Mouse (Mus musculus) forebrain, postnatal 0 days (tissue): ENCODE measurements at regions not wholly inside any gene's neighbourhood (a gene's known extent, or its start where the extent isn't known, plus 50 kb on each side); places are given as distances from the start of the nearest gene placed in this dataset.

Experiments
- ATAC-seq: fragments of 200-750 bp; cut with Nextera tagmentation; 2 replicates; pipeline ENCODE4 v1.8.0; 2017; ENCODE audit warnings: mild to moderate bottlenecking, moderate library complexity
- DNase-seq: peaks from one replicate; pipeline ENCODE4 v3.0.0-alpha.2; 2015
- H3K27ac ChIP-seq: fragments of 300-500 bp; sonication (generic); 2 replicates; pipeline ENCODE4 v1.5.1; 2014; ENCODE audit warnings: low read depth, mild to moderate bottlenecking, antibody characterized with exemption, low read length, moderate library complexity, mixed read lengths
- H3K27me3 ChIP-seq: fragments of 300-500 bp; sonication (generic); 2 replicates; pipeline ENCODE4 v1.6.1; 2014; ENCODE audit warnings: mild to moderate bottlenecking, low read length, mixed read lengths; ENCODE audit not compliant: insufficient read depth
- H3K36me3 ChIP-seq: fragments of 300-500 bp; sonication (generic); 2 replicates; pipeline ENCODE4 v1.6.1; 2014; ENCODE audit warnings: mild to moderate bottlenecking, moderate library complexity; ENCODE audit not compliant: insufficient read depth
- H3K4me1 ChIP-seq: fragments of 300-500 bp; sonication (generic); 2 replicates; pipeline ENCODE4 v1.6.1; 2014; ENCODE audit warnings: antibody characterized with exemption; ENCODE audit not compliant: insufficient read depth
- H3K4me2 ChIP-seq: fragments of 300-500 bp; sonication (generic); 2 replicates; pipeline ENCODE4 v1.6.1; 2014; ENCODE audit warnings: low read depth, mild to moderate bottlenecking, moderate library complexity
- H3K4me3 ChIP-seq: fragments of 300-500 bp; sonication (generic); 2 replicates; pipeline ENCODE4 v1.5.1; 2014; ENCODE audit warnings: low read depth, low read length, mixed read lengths
- H3K9ac ChIP-seq: fragments of 300-500 bp; sonication (generic); 2 replicates; pipeline ENCODE4 v1.6.1; 2014; ENCODE audit warnings: mild to moderate bottlenecking
- H3K9me3 ChIP-seq: fragments of 300-500 bp; sonication (generic); 2 replicates; pipeline ENCODE4 v1.6.1; 2016; ENCODE audit warnings: low read length
- CTCF ChIP-seq: sonication (generic); IDR thresholded peaks from 2 replicates; pipeline ENCODE4 v1.5.1; 2016; ENCODE audit warnings: antibody characterized with exemption, control low read depth, low read depth
- WGBS: fragments of 180-500 bp; shearing (Covaris S2); extraction: QIAGEN DNeasy Blood & Tissue Kit; methylation state at CpG from one replicate; pipeline ENCODE4 v1.1.7; 2014; 5-methylcytosine and 5-hydroxymethylcytosine counted together

- Histone ChIP-seq H3K36me3 (no peaks in the 10 kb centered on the region), H3K27me3 (no peaks in the 10 kb centered on the region), H3K9ac (no peak overlapping the region), H3K4me1 (no peaks in the 10 kb centered on the region), H3K4me2 (no peak overlapping the region), H3K9me3 (no peaks in the 10 kb centered on the region), H3K27ac (no peak overlapping the region), H3K4me3 (no peak overlapping the region)
- ATAC-seq (no peak), DNase-seq (no peak)
- TF ChIP-seq CTCF = no peak
- WGBS = 61% methylated on average over 4 of the region's 4 CpGs
Observed at GRCm38 (mm10) chr12:39070331-39071045, 291.3 kb downstream of the Etv1 start.

- TF ChIP-seq CTCF = no peak
- H3K27me3 ChIP-seq = no peaks in the 10 kb centered on the region
- no peak overlapping the region for H3K27ac ChIP-seq
- peak; percentile 59 for DNase-seq
- H3K4me1 ChIP-seq = no peaks in the 10 kb centered on the region
- no peak overlapping the region for H3K9ac ChIP-seq
- ATAC-seq = peak; percentile 83
- no peaks in the 10 kb centered on the region for H3K36me3 ChIP-seq
- no peak overlapping the region for H3K4me3 ChIP-seq
- H3K9me3 ChIP-seq = no peaks in the 10 kb centered on the region
- 43% methylated on average over 15 of the region's 15 CpGs for WGBS
- no peak overlapping the region for H3K4me2 ChIP-seq
Observed at GRCm38 (mm10) chr12:39073289-39074022, 294.3 kb downstream of the Etv1 start.

- Histone ChIP-seq H3K4me2 (no peak overlapping the region), H3K4me3 (no peak overlapping the region), H3K36me3 (no peaks in the 10 kb centered on the region), H3K9me3 (no peaks in the 10 kb centered on the region), H3K9ac (no peak overlapping the region), H3K27ac (no peak overlapping the region), H3K4me1 (no peaks in the 10 kb centered on the region), H3K27me3 (no peaks in the 10 kb centered on the region)
- no peak for TF ChIP-seq CTCF
- ATAC-seq = no peak
- no peak for DNase-seq
- 88% methylated on average over 4 of the region's 4 CpGs for WGBS
Observed at GRCm38 (mm10) chr12:39086285-39086684, 307.1 kb downstream of the Etv1 start.

- Histone ChIP-seq H3K4me1 (no peaks in the 10 kb centered on the region), H3K9me3 (no peaks in the 10 kb centered on the region), H3K4me2 (no peak overlapping the region), H3K27me3 (no peaks in the 10 kb centered on the region), H3K27ac (no peak overlapping the region), H3K4me3 (no peak overlapping the region), H3K36me3 (no peaks in the 10 kb centered on the region), H3K9ac (no peak overlapping the region)
- 18% methylated on average over 5 of the region's 5 CpGs for whole genome bisulfite sequencing
- no peak for TF ChIP-seq CTCF
- ATAC-seq (no peak), DNase-seq (no peak)
Observed at GRCm38 (mm10) chr12:39094638-39095230, 315.6 kb downstream of the Etv1 start.

GRCm38 (mm10) chr12:39123391-39124095 is 344.4 kb downstream of the Etv1 start:
- no peak for ATAC-seq
- no peak for DNase-seq
- WGBS = 71% methylated on average over 3 of the region's 3 CpGs
- Histone ChIP-seq H3K9me3 (no peaks in the 10 kb centered on the region), H3K4me1 (no peaks in the 10 kb centered on the region), H3K9ac (no peak overlapping the region), H3K27ac (no peak overlapping the region), H3K27me3 (no peaks in the 10 kb centered on the region), H3K4me2 (no peak overlapping the region), H3K4me3 (no peak overlapping the region), H3K36me3 (no peaks in the 10 kb centered on the region)
- no peak for TF ChIP-seq CTCF

- Histone ChIP-seq H3K36me3 (no peaks in the 10 kb centered on the region), H3K27ac (no peak overlapping the region), H3K27me3 (no peaks in the 10 kb centered on the region), H3K4me3 (no peak overlapping the region), H3K9ac (no peak overlapping the region), H3K4me2 (no peak overlapping the region), H3K4me1 (no peaks in the 10 kb centered on the region), H3K9me3 (no peaks in the 10 kb centered on the region)
- ATAC-seq = no peak
- 67% methylated on average over 6 of the region's 6 CpGs for WGBS
- no peak for DNase-seq
- TF ChIP-seq CTCF = no peak
Observed at GRCm38 (mm10) chr12:39154689-39155088, 375.5 kb downstream of the Etv1 start.
